Mouse (Mus musculus): Measurements from ENCODE around the gene Lcn4.
A peak's percentile ranks its signal among the peaks of the same experiment; 100 is the strongest.

Gene Lcn4

DNA sequence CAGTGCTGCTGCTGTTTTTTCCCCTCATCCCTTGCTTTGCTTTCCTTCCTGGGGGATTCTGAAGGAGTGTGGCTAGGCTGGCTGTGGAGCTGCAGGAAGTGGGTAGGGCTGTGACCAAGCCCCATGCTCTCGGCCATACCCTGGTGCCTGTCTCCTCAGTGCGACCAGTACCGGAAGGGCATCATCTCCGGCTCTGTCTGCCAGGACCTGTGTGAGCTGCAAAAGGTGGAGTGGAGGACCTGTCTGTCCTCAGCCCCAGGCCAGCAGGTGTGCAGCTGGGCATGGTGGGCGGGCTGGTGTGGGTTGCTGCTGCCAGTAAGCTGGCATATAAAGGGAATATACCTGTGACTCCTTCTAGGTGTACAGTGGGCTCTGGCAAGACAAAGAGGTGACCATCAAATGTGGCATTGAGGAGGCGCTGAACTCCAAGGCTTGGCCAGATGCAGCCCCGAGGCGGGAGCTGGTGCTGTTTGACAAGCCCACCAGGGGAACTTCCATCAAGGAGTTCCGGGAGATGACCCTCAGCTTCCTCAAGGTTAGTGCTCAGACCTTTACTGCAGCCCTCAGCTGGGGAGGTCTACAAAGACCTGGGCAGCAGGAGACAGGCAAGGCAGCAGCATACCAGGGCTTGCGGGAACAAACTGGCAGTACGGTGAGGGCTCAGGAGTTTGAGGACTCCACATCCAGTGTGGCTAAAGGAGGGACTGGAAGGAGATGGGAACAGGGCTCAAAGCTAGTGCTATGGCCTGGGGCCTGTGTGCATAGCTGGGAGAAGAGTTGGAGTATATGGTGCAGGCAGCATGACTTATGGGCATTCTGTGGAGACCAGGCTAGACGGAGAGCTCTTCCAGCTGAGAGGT, 36.2 kb downstream of the Lcn4 start:
- DNase-seq = no peak

DNA sequence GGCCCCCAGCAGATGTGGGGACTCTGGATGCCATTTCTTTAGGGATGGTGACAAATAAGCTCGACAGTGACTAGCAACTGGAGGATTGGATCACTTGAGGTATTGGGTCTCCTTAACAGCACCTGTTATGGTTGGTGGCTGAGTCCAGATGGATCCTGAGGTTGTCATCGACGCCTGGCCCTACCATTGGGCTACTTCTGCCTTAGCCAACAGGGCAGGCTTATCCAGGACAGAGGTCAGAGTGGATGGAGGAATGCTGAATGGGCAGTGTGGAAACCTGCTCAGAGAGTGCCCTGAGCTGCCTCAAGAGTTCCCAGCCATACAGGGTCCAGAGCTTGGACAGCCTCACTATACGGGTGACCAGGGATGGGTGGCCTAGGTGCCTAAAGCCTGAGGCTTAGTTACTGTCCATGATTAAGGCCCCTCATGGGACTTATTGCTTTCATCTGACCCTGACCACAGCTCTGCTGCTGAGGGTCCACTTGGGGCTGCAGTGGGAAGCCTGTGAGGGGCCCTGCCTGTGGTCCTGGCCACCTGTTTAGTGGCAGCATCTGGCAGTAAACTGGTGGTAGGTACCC, 37.0 kb downstream of the Lcn4 start:
- DNase-seq = no peak

DNA sequence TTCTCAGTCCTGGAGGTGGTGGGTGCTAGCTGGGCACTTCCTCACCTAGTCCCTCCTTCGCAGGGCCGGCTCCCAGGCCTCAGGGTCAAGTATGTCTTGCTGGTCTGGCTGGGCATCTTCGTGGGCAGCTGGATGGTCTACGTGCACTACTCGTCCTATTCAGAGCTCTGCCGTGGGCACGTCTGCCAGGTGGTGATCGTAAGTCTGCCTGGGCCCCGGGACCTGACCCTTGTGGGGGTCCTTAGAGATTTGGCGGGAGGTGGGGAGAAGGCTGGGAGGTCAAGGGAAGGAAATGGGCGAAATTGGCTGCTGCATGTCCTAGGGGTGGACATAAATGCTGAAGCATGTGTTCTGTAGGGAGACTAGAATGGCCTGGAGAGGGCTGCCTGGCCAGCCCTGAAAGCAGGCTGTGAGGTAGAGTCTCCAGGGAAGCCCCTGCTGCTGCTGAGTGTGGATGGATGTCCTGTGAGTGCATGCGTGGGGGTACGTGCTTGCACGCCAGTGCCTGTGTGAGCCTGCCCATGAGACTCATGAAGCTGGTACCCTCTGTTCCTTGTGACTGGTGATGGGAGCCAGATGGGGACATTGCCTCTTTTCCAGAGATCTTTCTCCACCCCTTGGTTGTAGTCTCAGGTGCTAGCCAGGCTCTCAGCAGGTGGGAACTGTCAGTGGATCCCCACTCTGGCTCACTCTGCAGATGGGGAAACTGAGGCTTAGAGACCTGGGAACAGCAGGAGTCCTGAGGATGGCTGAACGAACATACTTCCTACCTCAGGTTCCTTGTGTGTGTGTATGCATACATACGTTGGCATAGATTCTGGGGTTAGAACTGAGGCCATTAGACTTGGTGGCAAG, 38.3 kb downstream of the Lcn4 start:
- no peak for DNase-seq

DNA sequence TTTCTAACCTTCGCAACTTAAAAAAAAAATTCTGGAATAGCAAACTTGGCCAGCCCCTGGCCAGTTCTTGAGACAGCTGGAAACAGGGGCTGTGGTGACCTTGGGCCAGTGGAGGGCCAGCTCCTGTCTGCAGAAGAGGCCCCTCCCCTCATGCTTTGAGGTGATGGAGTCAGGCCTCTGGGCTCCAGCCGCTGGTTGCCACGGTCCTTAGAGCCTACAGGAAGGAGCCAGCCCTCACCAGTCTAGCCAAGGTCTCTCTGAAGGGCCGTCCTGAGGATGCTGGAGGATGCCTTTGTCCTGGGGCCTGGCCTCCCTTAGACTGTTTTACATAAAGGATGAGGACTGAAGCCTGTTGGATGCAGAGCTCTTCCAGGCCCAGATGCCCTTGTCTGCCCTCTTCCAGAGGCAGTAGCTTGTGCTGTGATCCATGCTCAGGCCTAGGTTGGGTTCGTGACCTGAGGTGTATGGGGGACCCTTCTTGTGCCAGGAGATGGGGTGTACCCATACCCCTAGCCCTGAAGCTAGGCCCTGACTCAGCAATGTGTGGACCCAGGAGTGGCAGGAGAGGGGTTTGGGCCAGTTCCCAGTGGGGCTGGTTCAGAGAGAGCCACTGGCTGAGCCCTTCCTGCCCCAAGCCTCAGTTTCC, 42.2 kb downstream of the Lcn4 start:
- no peak for DNase-seq

DNA sequence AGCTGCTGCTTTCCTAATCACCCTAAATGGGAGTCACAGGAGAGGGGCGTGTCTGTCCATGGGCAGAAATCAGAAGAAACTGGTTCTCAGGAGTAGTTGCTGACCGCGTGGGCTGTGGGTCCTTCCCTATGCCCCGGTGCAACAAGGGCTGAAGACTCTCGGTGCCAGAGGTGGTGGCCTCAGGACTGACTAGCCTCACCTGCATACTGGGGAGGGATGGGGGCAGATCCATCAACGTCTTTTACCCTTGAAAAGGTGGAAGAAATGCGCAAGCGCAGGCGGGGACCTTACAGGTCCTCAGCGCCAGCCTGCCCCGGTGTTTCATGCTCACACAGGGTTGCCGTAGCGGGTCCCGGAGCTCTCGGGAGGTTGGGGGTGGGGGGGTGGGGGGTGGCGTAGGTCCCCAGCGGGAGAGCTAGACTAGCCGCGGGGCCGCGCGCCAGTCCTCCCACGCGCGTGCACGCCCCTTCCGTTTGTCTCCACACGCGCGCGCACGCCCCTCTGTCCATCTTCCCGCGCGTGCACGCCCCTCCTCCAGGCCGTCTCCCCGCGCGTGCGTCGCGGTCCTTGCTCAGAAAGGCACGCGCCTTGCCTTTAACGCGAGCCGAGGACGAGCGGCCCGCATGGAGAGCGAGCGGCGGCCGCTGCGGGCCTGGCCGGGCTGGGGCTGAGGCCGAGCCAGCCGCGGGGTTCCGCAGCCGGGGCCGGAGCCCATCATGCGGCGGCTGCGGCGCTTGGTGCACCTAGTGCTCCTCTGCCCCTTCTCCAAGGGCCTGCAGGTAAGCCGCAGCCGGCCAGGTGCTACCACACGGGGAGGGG, 43.0 kb downstream of the Lcn4 start, which contains the start of gene Fam69b:
Gene Fam69b (plus strand): TSS at position 537 of the 819 bp plus-strand sequence.
- DNase-seq = peak; percentile 38 to 53

DNA sequence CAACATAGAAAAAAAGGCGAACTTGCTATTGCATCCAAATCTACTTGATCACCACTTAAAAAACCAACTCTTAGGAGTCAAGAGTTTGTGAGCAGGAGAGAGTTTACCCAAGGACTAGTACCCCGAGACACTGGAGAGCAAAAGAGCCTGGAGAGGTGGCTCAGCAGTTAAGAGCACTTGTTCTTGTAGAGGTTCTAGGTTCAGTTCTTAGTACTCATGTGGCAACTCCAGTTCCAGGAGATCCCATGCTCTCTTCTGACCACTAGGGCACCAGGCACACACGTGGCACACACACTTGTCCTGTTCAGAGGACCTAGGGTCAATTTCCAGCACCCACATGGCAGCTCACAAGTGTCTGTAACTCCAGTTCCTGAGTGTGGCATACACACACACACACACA, 45.0 kb downstream of the Lcn4 start:
- no peak for DNase-seq

DNA sequence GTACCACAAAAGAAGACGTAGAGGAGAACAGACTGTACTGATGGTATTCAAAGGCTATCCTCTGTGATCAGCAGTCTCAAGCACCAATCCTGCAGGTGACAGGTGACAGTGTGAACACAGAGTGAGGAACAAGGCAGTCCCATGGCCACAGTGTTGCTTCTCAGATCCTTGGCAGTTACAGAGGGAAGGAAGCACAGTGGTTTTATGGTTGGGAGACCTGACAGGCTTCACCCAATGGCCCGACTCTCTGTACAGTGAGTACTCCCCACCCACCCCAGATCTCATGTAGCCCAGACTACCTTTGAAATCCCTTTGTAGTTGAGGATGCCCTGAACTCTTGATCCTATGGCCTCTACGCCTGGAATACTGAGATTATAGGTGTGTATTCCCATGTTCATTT, 45.7 kb downstream of the Lcn4 start:
- DNase-seq = no peak

DNA sequence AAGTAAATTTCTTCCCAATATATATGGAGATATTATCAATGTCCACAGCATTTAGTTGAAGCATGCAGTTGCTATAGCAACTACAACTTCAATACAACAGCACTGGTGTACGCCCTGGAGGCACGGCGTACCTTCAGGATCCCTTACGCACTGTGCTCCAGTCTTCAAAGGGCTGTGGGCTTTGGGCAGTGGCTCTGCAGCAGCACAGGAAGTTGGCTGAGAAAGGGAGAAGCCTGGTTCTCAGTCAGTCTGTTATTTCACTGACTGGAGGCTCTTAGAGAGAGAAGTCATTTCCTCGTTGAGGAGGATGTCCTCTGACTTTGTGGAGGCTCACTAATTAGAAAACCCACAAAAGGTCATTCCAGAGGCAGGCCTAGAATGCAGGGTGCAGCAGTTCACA, 48.1 kb downstream of the Lcn4 start:
- no peak for DNase-seq

DNA sequence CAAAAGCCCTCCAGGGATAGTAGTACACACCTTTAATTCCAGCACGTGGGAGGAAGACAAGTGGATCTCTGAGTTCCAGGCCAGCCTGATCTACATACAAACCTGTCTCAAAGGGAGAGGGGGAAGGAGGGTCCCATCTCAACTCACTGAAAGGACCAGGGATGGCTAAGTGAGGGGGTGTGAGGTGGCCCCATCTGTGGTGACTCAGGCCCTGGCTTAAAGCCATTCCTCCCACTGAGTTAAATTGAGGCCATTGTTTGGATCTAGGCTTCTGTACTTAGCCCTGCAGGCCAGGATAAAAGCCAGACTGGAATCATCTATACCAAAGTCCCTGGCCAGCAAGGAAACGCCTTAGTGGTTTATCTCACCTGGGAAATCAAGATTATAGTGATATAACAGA, 49.8 kb downstream of the Lcn4 start:
- no peak for DNase-seq

DNA sequence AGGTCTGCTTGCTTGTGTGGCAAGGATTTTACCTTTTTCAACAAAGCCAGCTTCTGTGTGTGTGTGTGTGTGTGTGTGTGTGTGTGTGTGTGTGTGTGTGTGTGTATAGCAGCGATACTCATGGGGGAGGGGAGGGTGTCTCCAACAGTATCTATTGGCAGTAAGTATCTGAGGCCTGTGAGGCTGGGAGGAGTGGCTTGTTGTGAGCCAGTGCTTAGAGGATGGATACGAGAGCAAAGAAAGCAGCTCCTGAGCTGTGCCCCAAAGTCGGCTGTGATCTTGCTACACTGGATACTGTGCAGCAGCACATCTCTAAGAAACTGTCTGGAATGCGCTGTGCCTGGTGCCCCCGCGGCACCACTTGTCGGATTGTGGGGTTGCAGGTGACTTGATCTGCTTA, 53.2 kb downstream of the Lcn4 start:
- no peak for DNase-seq
